Mouse (Mus musculus): Measurements from ENCODE around the gene Grb10. TPM values are rescaled to one million over a fixed set of nuclear protein-coding genes. Genes with fewer than 3 reads are reported as not detected.

The Grb10 gene
- polyA plus RNA-seq, 1 experiment, result 0.01 TPM

DNA sequence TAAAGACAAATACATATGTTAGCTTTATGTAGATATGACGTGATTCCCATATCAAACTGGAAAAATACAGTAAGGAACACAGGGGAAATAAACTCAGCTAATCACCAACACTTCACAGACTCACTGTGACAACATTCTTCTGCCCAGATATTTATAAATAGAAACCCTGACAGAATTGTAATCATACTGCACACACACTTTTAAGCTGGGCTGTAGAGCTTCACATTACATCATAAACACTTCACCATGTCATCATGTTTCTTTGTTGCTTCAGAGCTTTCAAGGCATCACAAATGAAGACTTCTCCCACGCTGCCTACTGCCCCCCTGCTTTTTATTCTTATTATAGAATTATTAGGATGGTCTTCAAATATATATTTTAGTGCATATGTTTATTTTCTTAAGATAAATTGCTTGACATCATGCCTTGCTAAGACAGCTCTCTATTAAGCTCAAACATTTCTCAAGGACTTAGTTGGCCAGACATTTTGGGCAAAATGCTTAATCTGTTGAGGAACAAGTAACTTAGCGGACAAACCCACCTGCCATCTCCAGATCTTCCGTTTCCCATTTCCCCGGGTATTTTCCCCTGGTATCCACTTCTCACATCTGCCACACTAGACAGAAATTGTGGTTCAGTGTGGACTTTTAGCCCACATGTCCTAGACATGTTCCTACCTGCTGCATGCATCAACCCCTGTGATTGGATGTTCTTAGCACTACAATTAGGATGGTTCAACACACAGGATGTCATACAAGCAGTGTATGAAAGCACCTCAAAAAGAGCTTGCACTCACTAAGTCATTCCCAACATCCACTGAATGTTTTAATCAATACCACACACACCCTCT lies 81.0 kb downstream of the Grb10 start:
- Histone ChIP-seq H3ac (ENCODE audit: control insufficient read depth, insufficient read length, low read depth) (no peak overlapping the region), H3K27me3 (ENCODE audit: control insufficient read depth, insufficient read depth, insufficient read length) (no peaks in the 10 kb centered on the region), H3K36me3 (ENCODE audit: control insufficient read depth, insufficient read depth) (no peaks in the 10 kb centered on the region), H3K79me3 (ENCODE audit: low read depth) (no peaks in the 10 kb centered on the region), H3K4me3 (ENCODE audit: insufficient read depth, poor library complexity, severe bottlenecking) (no peak overlapping the region), H3K79me2 (ENCODE audit: control insufficient read depth, insufficient read depth) (no peaks in the 10 kb centered on the region)
- no peak for TF ChIP-seq MYOD1 (IDR thresholded peaks at IDR 0.05; ENCODE audit: control insufficient read depth, insufficient read length, low read depth)
- no peak for TF ChIP-seq CTCF (IDR thresholded peaks at IDR 0.05; ENCODE audit: control insufficient read depth, insufficient read depth, insufficient read length)
- no peak for TF ChIP-seq USF1 (IDR thresholded peaks at IDR 0.05; ENCODE audit: low read depth)
- TF ChIP-seq CEBPB (IDR thresholded peaks at IDR 0.05; ENCODE audit: low read depth), result no peak
- TF ChIP-seq MYOG (IDR thresholded peaks at IDR 0.05; ENCODE audit: control insufficient read depth, extremely low read depth, insufficient read length), result no peak
- TF ChIP-seq FOSL1 (IDR thresholded peaks at IDR 0.05; ENCODE audit: insufficient read depth, low read length, poor library complexity, severe bottlenecking), result no peak
- no peak for TF ChIP-seq MAX (IDR thresholded peaks at IDR 0.05)

DNA sequence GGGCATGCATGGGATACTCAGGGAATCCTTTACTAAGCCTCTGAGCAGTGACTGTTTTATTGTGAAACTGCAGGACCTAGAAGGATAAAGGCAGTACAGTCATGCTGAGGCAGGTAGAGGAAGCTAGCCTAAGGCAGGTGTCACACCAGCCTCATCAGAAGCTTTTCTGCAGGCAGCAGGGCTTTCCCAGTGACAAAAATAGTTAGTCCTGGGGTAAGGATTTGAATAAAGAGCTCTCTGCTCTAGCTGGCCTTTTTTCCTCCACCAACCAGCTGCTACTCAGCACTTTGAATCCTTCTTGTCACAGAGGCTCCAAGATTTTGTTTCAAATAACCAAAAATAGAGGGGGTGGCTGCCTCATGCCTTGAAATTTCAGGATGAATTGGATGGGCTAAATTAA lies 82.7 kb downstream of the Grb10 start:
- Histone ChIP-seq H3K79me2 (ENCODE audit: control insufficient read depth, insufficient read depth) (no peaks in the 10 kb centered on the region), H3ac (ENCODE audit: control insufficient read depth, insufficient read length, low read depth) (no peak overlapping the region), H3K36me3 (ENCODE audit: control insufficient read depth, insufficient read depth) (no peaks in the 10 kb centered on the region), H3K27me3 (ENCODE audit: control insufficient read depth, insufficient read depth, insufficient read length) (no peaks in the 10 kb centered on the region), H3K4me3 (ENCODE audit: insufficient read depth, poor library complexity, severe bottlenecking) (no peak overlapping the region), H3K79me3 (ENCODE audit: low read depth) (no peaks in the 10 kb centered on the region)
- TF ChIP-seq CTCF (IDR thresholded peaks at IDR 0.05; ENCODE audit: control insufficient read depth, insufficient read depth, insufficient read length) (no peak), MYOG (IDR thresholded peaks at IDR 0.05; ENCODE audit: control insufficient read depth, extremely low read depth, insufficient read length) (no peak), USF1 (IDR thresholded peaks at IDR 0.05; ENCODE audit: low read depth) (no peak), MYOD1 (IDR thresholded peaks at IDR 0.05; ENCODE audit: control insufficient read depth, insufficient read length, low read depth) (no peak), CEBPB (IDR thresholded peaks at IDR 0.05; ENCODE audit: low read depth) (no peak), FOSL1 (IDR thresholded peaks at IDR 0.05; ENCODE audit: insufficient read depth, low read length, poor library complexity, severe bottlenecking) (no peak), MAX (IDR thresholded peaks at IDR 0.05) (no peak)

DNA sequence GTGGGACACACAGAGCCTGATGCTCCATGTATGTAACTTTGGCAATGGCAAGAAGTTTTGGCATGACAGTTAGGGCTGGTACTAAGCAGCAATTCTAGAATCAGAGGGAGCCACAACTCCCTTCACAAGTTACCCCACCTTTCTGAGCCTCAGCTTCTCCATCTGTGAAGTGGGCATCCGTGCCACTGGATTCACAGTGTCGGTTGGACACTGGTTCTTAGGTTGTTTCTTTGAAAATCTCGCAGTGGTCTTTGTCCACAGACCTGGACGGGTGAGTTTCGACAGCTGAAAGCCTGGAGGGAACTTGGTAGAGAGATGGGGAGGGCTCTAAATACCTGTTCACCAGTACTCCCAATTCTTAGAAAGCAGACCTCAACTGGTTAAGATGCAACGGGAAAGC lies 83.9 kb downstream of the Grb10 start:
- no peaks in the 10 kb centered on the region for H3K27me3 ChIP-seq (ENCODE audit: control insufficient read depth, insufficient read depth, insufficient read length)

DNA sequence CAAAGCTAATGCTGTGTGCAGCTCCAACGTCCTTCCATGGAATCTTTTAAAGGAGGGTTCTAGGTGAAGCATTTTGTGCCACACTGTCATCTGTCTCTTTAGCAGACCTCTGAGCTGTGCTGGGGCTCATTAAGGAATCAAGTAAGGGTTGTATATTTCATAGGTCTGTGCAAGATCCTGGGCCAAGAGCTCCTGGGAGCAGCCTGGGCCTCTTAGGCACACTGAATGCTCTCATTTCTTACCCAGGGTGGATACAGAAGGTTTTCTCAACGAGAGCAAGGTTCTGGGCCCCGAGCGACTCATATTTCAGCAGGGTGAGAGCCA lies 84.4 kb downstream of the Grb10 start:
- Histone ChIP-seq H3K27me3 (ENCODE audit: control insufficient read depth, insufficient read depth, insufficient read length) (no peaks in the 10 kb centered on the region), H3K4me3 (ENCODE audit: insufficient read depth, poor library complexity, severe bottlenecking) (no peak overlapping the region), H3K79me2 (ENCODE audit: control insufficient read depth, insufficient read depth) (no peaks in the 10 kb centered on the region), H3K79me3 (ENCODE audit: low read depth) (no peaks in the 10 kb centered on the region), H3ac (ENCODE audit: control insufficient read depth, insufficient read length, low read depth) (no peak overlapping the region), H3K36me3 (ENCODE audit: control insufficient read depth, insufficient read depth) (no peaks in the 10 kb centered on the region)
- TF ChIP-seq CEBPB (IDR thresholded peaks at IDR 0.05; ENCODE audit: low read depth) (no peak), USF1 (IDR thresholded peaks at IDR 0.05; ENCODE audit: low read depth) (no peak), MYOD1 (IDR thresholded peaks at IDR 0.05; ENCODE audit: control insufficient read depth, insufficient read length, low read depth) (no peak)

More for the DNA sequence above, 83.9 kb downstream of the Grb10 start:
- H3K4me3 ChIP-seq (ENCODE audit: insufficient read depth, poor library complexity, severe bottlenecking), result no peak overlapping the region
- no peaks in the 10 kb centered on the region for H3K36me3 ChIP-seq (ENCODE audit: control insufficient read depth, insufficient read depth)
- H3ac ChIP-seq (ENCODE audit: control insufficient read depth, insufficient read length, low read depth), result no peak overlapping the region
- no peaks in the 10 kb centered on the region for H3K79me3 ChIP-seq (ENCODE audit: low read depth)
- no peaks in the 10 kb centered on the region for H3K79me2 ChIP-seq (ENCODE audit: control insufficient read depth, insufficient read depth)
- TF ChIP-seq MAX (IDR thresholded peaks at IDR 0.05) (no peak), USF1 (IDR thresholded peaks at IDR 0.05; ENCODE audit: low read depth) (no peak), CEBPB (IDR thresholded peaks at IDR 0.05; ENCODE audit: low read depth) (no peak), CTCF (IDR thresholded peaks at IDR 0.05; ENCODE audit: control insufficient read depth, insufficient read depth, insufficient read length) (no peak), MYOG (IDR thresholded peaks at IDR 0.05; ENCODE audit: control insufficient read depth, extremely low read depth, insufficient read length) (no peak), FOSL1 (IDR thresholded peaks at IDR 0.05; ENCODE audit: insufficient read depth, low read length, poor library complexity, severe bottlenecking) (no peak), MYOD1 (IDR thresholded peaks at IDR 0.05; ENCODE audit: control insufficient read depth, insufficient read length, low read depth) (no peak)

DNA sequence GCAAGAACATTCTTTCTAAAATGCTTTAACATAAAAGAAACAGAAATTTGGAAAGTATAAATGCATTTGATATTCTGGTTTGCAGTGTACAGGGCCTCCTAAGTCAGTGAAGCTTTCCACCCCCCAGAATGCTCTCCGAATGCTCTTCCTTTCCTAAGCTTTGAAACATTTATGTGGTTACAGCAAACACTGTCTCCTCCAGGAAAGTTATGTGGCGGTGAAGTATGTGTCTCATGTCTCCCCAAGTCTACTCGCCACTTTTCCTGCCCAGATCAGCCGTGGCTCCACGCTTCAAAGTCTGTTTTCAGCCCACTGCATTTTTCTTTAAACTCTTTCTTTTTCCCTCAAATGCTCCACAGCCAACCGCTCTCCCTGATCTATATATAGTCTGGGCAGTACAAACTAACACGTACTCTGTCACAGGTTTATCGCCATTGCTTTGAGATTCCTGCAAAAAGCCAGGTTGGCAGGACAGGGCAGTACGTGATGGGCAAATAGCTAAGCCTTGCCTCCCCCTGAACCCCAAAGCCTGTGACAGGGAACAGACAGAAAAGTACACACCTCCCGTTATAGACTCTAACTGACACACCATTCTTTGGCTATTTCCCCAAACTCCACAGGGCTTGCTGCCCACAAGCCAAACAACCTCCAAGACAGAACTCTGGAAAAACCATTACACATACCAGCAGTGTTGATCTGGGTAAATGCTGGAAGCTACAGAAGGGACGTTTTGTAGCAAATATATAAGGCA lies 84.9 kb downstream of the Grb10 start:
- no peak overlapping the region for H3K4me3 ChIP-seq (ENCODE audit: insufficient read depth, poor library complexity, severe bottlenecking)
- no peaks in the 10 kb centered on the region for H3K36me3 ChIP-seq (ENCODE audit: control insufficient read depth, insufficient read depth)
- H3ac ChIP-seq (ENCODE audit: control insufficient read depth, insufficient read length, low read depth), result no peak overlapping the region
- no peaks in the 10 kb centered on the region for H3K79me2 ChIP-seq (ENCODE audit: control insufficient read depth, insufficient read depth)
- no peaks in the 10 kb centered on the region for H3K27me3 ChIP-seq (ENCODE audit: control insufficient read depth, insufficient read depth, insufficient read length)
- TF ChIP-seq CTCF (IDR thresholded peaks at IDR 0.05; ENCODE audit: control insufficient read depth, insufficient read depth, insufficient read length) (no peak), MAX (IDR thresholded peaks at IDR 0.05) (no peak), FOSL1 (IDR thresholded peaks at IDR 0.05; ENCODE audit: insufficient read depth, low read length, poor library complexity, severe bottlenecking) (no peak), CEBPB (IDR thresholded peaks at IDR 0.05; ENCODE audit: low read depth) (no peak)
- no peaks in the 10 kb centered on the region for H3K79me3 ChIP-seq (ENCODE audit: low read depth)

Data from C2C12 (cell line).